Mouse (Mus musculus): Measurements from ENCODE around the gene Frmd4b.
"Not testable (repeated sequence)": the region's sequence is repeated elsewhere in the genome, so short reads cannot be mapped to it uniquely, and the experiment has no call there.

Gene Frmd4b

DNA sequence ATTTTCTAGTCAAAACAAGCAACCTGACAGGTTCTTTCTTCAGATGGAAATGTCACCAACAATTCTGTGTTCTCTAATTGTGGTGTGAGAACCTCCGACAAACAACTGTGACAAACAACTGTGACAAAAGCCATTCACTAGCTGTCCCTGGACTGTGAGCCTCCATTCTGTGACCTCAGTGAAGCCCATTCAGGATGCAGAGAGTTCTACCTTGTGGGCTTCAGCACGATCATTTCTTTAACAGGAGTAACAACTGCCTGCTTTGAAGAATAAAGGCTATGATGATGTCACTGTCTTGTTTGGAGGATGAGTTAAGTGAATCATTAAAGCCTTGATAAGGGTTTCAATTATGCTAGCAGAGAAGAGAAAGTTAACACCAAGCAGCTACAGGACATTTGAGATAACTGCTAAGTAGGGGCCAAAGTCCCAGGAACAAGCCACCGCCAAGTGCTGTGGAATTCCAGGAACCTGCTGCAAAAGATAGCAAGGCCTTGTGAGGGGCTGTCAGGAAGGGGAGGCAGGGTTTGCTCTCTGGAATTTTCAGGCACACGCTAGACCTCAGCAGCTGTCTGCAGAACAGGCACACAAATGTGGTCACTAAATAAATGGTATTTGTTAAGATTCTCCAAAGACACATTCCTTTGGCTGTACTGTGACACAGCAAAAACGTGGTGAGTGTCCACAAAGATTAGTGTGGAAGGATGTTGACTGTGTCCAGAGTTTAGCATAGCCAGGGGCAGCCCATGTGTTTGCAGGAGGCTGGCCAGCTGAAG lies 207.7 kb downstream of the Frmd4b start:
- DNase-seq: peak; percentile 21

DNA sequence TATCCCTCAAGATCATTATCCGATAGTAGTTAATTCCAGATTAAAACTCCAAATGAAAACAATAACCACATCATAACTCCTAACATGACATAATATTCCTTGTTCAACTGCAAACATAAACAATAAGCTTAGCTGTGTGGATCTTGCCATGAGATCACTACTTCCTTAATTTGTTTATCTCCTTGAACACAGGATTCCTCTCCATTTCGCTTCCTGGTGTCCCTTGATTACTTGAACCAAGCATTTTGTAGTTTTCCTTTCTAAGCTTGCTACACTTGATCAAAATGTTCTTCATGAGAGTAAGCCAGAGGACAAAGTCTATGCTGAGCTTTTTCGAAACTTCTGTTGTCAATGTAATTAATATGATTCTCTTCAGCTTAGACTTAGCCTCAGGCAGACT lies 209.4 kb downstream of the Frmd4b start:
- DNase-seq: no peak

DNA sequence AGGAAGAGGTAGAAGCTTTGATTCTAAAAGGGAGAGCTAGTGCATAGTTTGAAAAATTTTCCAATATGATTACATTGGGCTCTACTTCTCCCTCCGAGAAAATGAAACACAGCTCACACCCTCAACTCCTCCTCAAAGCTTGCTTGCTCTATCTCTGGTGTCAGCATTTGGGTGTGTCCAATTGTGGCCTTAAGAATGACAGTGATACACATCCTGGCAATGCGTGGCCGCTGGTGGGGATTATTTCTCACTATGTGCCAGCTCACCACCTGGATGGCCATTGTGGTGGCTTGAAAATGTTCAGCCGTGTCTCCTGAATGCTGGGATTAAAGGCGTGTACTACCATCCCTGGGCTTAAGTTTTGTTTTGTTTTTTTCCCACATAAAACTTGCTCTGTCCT lies 209.9 kb downstream of the Frmd4b start:
- peak; percentile 38 for DNase-seq

DNA sequence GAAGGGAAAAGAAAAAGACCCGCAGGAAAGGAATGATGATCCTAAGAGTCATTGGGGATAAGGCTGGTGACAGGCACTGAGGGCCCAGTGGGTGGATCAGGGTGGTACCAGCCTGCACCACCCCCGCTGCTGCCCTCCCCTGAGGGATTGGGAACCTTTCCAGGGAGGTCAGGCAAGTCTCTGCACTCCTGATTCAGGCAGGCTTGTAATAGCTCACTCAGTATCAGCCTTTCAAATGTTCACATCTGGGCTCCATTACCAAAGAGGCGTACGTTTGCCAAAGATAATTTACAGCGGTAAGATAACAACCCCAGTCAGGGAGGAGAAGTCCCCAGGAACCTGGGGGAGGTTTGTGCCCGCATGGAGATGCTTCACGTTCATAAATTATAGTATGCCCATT lies 212.0 kb downstream of the Frmd4b start:
- peak; percentile 59 for DNase-seq

DNA sequence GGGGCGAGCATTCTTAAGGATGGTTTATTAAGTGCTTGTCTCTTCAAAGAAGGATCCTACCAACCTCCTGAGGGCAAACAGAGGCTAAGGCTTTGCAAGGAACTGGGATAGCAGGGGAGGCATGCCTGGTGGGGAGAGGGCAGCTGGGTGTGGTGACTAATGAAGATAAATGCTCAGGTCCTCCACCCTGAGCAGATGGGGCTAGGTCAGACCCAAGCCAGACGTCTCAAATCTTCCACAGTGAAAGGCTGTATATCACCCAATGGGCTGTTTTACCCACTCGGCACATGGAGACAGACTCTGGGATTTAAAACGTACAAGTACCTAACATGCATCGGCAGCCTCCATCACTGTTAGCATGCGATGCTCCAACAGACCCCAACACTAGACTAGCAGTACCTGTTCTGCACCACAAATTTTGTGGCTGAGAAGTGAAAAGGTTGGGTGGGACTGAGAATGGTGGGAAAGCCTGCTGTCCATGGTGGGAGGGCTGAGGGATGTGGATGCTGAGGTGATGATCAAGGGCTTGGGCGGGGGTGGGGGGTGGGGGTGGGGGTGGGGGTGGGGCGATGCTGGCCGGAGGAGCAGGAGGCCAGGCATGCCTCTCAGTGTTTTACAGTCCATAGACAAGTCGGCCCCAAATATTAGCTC lies 214.4 kb downstream of the Frmd4b start:
- DNase-seq: no peak

DNA sequence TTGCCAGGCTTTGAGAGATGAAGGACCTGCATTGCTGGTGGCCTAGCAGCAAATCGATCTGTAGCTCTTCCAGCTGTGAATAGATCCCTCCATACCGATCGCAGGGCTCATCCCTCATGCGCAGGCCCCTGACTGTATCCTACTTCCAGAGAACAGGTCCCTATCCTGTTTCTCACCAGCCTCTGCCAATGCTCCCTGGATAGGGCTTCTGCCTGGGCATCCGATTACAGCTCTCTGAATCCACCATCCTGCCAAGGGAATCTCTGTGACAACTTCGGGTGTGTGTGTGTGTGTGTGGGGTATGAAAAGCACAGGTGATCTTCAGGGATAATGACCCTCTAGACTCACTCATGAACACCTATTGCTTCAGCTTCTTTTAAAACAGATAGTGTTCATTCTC lies 216.9 kb downstream of the Frmd4b start:
- DNase-seq: no peak

DNA sequence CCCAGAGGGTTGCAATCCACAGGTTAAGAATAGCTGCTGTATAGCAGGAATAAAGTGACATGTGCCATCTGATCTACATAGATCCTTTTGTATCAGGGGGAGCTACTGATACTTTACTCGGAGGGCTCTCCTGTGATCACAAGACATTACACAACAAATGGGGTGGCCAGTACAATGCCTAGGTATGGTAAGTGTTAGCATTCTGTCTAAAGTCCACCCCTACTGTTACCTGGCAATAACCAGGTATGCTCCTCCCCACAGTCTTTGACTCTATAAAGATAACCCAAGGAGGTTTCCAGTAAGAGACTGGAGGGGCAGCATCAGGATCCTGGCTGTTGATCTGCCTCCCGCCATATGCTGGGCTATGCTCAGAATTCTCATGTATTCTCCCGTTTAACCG lies 219.4 kb downstream of the Frmd4b start:
- DNase-seq: no peak

DNA sequence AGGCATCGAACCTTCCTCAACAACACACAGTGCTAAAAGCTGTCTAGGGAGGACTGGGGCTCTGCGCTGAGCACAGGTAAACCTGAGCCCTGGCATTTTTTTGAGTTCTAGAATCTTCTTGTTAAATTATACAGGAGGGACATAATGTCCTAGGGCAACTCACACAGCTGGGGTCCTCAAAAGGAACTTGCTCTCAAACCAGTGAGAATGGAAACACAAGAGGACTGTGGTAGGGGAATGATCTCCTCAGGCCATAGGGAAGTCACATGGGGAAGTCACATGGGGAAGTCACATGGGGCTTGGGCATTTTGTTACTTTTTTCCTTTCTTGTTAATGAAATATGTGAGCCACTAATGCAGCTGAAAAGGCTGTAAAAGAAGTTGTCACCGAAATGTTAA lies 220.4 kb downstream of the Frmd4b start:
- DNase-seq: no peak

DNA sequence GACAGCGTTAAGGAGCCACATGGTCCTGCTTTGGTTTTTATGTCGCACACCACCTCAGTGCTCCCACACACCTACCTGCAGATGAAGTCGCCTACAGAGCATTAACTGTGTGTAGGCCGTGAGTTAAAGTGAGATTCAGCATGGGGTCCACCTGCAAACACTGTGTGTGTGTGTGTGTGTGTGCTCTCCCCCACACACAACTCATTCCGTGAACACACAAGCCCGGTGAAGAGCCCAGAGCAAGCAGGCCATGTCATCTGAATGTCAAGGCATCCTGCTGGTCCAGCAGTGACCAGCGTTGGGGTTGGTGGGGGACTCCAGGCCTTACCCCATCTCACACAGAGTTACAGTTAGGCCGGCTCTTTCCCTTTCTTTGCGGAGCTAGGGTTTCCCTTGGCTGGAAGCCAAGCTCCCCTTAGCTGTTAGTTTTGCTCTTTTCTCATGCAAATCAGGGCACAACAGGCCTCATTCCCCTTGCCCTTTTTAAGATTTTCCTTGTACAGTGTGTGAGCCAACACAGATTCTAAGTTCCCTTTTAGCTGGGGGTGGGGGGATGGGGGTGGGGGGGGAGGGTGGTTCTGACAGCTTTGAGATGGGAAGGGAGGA lies 220.9 kb downstream of the Frmd4b start:
- no peak for DNase-seq

DNA sequence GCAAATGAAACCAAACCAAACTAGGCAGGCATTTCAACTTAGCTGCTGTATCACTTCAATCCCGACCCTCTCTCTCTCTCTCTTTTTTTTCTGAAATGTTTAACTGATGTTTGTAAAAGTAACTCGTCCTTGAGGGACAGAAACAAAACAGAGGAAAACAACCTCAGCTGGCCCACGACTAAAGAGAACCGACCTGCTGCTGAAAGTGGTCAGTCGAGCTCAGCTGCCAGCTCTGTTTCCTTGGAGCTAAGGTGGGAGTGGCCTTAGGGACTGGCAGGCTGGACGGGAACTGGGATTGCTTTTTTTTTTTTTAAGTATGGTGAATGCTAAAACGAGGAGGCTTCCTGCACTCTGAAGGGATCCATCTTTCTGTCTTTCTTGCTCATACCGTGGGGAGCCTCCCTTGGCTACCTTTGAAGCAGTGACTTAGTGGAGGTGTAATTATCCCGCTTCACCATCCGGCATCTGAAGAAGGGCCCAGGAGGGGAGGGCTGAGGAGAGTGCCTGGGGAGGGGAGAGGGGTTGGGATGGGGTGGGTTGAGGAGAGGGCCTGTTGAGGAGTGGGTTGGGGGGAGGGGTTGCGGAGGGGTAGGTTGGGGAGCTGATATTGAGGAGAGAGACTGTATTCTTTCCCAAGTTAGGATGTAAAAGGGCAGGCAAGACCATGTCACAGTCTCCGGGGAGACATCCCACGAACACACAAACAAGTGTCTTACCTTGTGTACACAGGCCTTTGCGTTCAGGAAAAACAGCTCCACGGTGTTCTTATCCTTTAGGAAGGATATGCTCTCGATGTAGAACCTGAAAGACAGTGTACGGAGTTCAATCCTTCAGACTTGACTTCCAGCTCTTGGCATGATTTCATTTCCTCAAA lies 221.6 kb downstream of the Frmd4b start:
- DNase-seq: no peak

DNA sequence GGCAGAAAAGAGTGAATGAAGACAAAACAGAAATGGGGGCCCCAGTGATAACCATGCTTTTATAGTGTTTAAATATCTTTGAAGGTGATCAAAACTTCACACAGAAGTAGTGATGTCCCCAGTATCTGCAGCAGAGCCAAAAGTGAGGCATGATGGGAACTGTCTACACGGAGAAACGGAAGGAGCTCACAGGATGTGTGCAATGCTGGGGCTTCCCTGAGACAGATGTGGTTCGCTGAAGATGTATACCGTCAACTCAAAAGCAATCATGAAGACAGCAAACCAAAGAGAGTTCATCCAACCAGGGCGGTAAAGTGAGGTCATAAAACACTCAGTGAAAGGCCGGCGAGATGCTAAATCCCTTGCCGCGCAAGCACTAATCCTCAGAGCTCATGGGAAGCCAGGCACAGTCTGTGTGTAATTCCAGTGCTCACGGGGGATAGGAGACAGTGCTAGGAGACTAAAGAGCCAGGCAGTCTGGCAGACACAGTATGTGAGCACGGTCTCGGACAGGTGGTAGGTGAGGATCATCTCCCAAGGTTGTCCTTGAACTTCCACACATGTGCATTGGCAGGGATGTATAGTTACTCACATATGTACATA lies 222.8 kb downstream of the Frmd4b start:
- no peak for DNase-seq

DNA sequence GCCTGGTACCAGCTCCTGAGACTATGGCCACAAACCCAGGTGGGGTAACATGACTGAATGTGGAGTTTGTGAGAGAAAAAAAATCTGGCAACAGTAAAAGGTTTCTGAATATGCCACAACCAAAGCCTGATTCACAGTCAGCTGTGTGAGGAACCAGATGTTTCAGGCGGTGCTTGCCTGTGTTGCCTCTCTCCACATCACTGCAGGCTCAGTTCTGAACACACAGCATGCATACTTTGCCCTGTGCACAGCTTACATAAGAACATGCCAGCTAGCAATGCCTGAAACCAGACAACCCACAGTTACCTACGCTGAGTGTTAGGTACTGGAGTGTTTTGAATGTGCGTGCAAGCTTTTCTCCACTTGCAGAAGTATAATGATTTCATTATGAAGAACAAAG lies 224.4 kb downstream of the Frmd4b start:
- DNase-seq: no peak

DNA sequence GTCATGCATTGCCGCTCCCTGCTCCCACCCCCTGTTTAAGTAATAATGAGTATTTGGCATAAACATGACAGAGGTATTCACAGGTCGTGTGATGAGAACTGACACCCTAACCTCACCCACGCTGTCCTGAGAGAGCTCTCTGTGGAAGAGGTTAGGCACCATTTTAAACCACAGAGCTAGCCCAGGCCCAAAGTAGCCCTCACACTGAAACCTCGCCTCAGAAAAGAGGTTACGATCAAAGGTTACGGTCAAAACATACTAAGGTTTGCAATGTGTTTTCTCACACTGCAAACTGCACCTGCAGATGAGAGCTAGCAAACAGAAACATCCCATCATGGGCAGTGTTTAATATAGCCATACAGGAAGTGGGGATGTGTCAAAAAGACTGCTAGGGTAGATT lies 230.0 kb downstream of the Frmd4b start:
- no peak for DNase-seq

DNA sequence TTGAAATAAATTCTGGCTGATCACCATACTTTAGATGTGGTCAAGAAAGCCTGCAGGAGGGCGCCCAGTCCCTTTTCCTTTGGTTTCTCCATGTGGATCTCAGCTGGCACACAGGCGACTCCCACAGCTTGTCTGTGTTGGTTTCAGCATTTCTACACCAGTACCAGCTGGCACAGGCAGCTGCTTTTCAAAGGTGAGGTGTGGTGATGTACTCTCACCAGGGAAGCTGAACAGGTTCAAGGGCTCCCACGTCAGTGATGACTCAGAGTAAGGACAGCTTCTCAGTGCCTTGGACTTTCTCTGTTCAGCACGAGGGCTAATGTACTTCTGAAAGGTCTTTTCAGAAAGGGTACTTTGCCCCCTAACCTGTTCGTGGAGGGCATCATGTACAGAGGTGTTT lies 232.4 kb downstream of the Frmd4b start:
- no peak for DNase-seq

DNA sequence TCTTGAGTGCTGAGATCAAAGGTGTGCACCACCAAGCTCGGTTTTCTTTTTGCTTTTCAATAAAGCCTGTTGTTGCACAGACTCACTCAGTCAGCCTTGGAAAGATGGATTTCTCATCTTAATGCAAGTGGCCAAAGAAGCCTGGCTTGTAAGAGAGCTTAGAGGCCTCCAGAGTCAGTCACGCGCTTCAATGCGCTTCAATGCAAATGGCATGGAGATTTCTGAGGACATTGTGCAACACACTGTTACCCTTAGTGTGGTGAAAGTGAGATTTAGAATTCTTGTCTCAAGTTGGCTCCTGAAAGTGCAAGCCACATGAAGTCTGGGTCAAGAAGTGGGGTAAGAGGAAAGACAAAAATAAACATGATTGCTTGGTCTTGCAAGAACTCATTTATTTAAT lies 236.1 kb downstream of the Frmd4b start:
- no peak for DNase-seq

DNA sequence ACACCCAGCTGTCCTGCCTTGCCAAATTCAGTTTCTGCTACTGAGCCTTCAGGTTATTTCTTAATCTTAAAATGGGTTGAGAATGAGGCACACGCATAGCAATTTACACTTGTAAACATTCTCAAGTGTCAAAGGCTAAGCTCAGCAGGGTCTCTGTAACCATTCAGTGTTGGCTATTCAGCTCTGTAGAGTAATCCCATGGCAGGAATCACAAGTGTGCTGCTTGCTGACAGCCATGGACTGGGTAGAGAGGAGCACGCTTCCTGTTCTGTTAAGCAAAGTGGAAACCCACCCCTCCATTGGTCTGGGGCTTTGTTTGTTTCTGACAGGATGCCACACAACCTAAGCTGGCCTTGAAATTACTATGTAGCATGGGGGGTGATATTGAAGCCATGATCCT lies 246.4 kb downstream of the Frmd4b start:
- no peak for DNase-seq

DNA sequence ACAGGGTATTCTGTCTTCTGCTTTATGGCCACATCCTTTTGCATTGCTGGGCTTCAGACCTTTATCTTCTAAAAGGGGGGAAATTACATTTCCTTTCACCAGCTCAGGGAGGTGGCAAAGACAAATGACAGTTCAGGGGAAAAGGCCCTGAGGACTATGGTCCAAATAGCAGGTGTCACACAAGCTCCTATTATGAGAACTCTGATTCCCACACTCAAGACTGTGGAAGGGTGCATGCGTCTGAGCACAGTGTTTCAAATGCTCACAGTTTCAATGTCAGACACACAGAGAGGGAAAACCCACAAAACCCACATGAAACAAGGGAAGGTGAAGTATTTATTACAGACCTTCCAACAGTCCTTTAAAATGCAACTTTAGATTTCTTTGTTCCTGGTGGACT lies 246.9 kb downstream of the Frmd4b start:
- no peak for DNase-seq

DNA sequence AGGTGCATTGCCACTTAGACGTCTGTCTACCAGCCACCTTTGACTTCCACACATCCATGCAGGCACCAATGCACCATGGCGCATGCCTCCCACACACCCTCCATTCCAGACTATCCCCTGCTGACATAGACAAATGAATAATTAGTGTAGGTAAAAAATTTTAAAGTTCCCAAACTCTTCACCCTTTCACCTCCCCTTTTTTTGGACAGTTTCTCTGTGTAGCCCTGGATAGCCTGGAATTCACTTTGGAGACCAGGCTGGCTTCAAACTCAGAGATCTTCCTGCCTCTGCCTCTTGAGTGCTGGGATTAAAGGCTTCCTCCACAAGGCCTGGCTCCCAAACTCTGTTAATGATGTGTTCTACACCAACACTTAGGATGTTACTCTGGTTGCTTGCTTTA lies 253.5 kb downstream of the Frmd4b start:
- no peak for DNase-seq

DNA sequence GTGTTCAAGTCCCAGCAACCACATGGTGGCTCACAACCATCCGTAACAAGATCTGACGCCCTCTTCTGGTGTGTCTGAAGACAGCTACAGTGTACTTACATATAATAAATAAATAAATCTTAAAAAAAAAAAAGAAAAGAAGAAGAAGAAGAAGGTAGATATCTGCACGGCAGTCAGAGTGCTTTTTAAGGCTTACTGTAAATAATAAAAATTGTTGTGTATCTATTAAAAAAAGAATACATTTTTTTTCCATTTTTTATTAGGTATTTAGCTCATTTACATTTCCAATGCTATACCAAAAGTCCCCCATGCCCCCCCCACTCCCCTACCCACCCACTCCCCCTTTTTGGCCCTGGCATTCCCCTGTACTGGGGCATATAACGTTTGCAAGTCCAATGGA lies 259.7 kb downstream of the Frmd4b start:
- not testable (repeated sequence) for DNase-seq

DNA sequence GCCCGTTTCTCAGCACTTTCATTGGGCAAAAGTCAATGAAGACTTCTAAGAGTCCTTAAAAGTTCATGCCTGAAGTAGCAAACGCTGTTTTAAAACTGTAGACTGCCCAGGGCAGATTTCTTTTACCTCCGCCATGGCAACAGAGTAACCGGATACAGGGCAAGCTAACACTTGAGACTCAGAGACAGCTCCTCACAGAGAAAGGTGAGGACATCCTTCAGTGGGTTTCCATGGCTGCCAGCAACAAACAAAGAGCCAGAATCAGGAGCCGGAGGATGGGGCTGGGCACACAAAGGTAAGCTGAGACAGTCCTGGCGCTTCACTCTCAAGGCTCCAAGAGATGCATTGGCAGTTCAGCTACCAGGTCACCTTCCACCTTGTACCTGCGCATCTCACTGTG lies 260.7 kb downstream of the Frmd4b start:
- no peak for DNase-seq

DNA sequence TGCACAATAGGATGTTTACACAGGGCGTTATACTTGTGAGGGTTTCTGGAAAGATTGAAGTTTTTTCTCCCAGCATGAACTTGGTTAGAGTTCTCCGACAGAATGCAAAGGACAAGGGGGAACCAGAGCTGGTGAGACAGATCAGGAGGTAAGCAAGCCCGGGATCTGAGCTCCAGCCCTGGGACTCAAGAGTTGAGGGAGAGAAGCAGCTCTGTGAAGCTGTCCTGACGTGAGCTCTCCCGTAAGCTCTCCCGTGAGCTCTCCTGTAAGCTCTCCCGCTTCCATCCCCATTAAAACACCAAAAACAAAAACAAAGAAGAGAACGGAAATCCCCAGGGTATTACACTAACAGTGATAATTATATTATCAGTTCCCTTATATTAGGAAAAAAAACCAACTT lies 262.2 kb downstream of the Frmd4b start:
- no peak for DNase-seq

DNA sequence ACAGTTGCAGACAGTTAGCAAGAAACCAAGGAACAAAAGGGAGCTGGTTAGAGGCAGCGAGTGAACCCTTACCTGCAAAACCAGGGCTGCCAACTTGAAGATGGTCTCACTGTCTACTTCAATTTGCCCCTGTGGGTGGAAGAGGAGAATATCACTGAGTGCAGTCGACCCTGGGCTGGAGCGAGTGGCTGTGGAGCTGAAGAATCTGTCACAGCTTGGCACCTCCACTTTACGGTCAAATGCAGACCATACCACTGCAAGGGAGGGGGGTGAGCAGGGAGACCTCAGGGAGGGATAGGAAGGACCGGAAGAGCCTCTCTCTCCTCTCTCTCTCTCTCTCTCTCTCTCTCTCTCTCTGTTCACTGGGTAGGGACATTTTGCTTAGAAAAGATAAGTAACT lies 263.4 kb downstream of the Frmd4b start:
- peak; percentile 32 for DNase-seq

DNA sequence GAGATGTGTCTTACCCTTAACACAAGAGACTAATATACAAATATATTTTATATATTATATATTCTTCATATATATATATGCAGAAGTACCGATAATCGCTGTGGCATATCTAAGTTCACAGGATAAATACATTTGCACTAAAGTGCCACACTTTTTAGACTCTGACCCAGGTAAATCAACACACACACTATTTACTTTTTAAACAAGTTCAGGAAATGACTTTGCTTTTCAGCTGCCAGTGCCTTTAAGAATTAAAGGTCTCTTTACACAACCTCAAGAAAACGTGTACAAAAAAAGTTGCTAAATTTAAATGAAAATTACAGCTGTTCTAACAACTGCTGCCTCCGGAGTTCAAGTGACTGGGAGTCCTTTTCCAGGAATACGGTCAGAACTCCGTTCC lies 264.0 kb downstream of the Frmd4b start:
- DNase-seq: no peak

All from liver (tissue).